Mouse (Mus musculus) midbrain, embryonic 12.5 days (tissue): Measurements from ENCODE around the gene Vps52. TPM values are rescaled to one million over a fixed set of nuclear protein-coding genes. Genes with fewer than 3 reads are reported as not detected.

Experiments
- ATAC-seq: fragments of 200-750 bp; cut with Nextera tagmentation; 2 replicates; pipeline ENCODE4 v1.8.0; 2017; ENCODE audit warnings: low read depth, moderate TSS enrichment, moderate library complexity; ENCODE audit not compliant: low FRiP score
- H3K27ac ChIP-seq: fragments of 300-500 bp; sonication (generic); replicated peaks from 2 replicates; pipeline ENCODE4 v1.5.1; 2016; ENCODE audit warnings: mild to moderate bottlenecking
- H3K27me3 ChIP-seq: fragments of 300-500 bp; sonication (generic); 2 replicates; pipeline ENCODE4 v1.6.1; 2016; ENCODE audit warnings: mild to moderate bottlenecking
- H3K36me3 ChIP-seq: fragments of 300-500 bp; sonication (generic); 2 replicates; pipeline ENCODE4 v1.6.1; 2016
- H3K4me1 ChIP-seq: fragments of 300-500 bp; sonication (generic); 2 replicates; pipeline ENCODE4 v1.6.1; 2016
- H3K4me2 ChIP-seq: fragments of 300-500 bp; sonication (generic); replicated peaks from 2 replicates; pipeline ENCODE4 v1.6.1; 2016; ENCODE audit warnings: mild to moderate bottlenecking, moderate library complexity
- H3K4me3 ChIP-seq: fragments of 300-500 bp; sonication (generic); 2 replicates; pipeline ENCODE4 v1.5.1; 2016; ENCODE audit warnings: mild to moderate bottlenecking
- H3K9ac ChIP-seq: fragments of 300-500 bp; sonication (generic); replicated peaks from 2 replicates; pipeline ENCODE4 v1.6.1; 2016; ENCODE audit warnings: mild to moderate bottlenecking, moderate library complexity
- H3K9me3 ChIP-seq: fragments of 300-500 bp; sonication (generic); 2 replicates; pipeline ENCODE4 v1.6.1; 2016; ENCODE audit warnings: mild to moderate bottlenecking
- WGBS: fragments of 180-500 bp; shearing (Covaris S2); methylation state at CpG from one replicate; pipeline ENCODE4 v1.1.7; 2016; 5-methylcytosine and 5-hydroxymethylcytosine counted together
- polyA plus RNA-seq: library from polyadenylated mRNA; unstranded; fragments of >200 nt; fragmentation: Nextera tagmentation; extraction: Ambion mirVana; gene quantifications from 2 replicates; pipeline ENCODE4 v1.2.1, GENCODE M21; 2016

The Vps52 gene
- polyA plus RNA-seq, 1 experiment from 2014 or later = 70.9 TPM

DNA sequence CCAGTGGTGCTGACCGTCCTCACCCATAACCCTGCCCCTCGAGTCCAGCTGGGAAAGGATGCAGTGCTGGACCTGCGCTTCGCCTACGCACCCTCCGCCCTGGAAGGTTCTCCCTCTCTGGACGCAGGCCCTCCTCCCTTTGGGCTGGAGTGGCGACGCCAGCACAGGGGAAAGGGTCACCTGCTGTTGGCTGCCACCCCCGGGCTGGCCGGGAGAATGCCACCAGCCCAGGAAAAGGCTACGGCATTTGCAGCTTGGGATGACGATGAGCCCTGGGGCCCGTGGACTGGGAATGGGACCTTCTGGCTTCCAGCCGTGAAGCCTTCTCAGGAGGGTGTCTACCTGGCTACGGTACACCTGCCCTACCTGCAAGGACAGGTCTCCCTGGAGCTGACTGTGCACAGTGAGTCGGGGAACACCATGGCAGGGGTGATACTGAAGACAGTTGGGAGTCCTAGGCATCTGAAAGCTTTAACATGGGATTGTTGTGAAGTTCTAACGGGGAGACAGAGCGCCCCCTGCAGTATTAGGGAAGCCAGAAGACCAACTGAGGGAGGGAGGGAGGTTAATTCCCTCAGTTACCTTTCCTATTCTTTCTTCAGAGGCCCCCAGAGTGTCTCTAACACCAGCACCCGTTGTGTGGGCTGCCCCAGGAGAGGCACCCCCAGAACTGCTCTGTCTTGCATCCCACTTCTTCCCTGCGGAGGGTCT is 30.1 kb upstream of the Vps52 start:
- ATAC-seq = no peak
- Histone ChIP-seq H3K27me3 (no peaks in the 10 kb centered on the region), H3K4me2 (no peak overlapping the region), H3K4me3 (no peak overlapping the region), H3K9ac (no peak overlapping the region), H3K27ac (no peak overlapping the region), H3K9me3 (no peaks in the 10 kb centered on the region), H3K36me3 (0 out of 2 replicates have a peak, but pooled peaks cover 7% of the 10 kb centered on the region), H3K4me1 (peaks cover 20% of the 10 kb centered on the region)
- 86% methylated on average over 21 of the region's 21 CpGs for WGBS

DNA sequence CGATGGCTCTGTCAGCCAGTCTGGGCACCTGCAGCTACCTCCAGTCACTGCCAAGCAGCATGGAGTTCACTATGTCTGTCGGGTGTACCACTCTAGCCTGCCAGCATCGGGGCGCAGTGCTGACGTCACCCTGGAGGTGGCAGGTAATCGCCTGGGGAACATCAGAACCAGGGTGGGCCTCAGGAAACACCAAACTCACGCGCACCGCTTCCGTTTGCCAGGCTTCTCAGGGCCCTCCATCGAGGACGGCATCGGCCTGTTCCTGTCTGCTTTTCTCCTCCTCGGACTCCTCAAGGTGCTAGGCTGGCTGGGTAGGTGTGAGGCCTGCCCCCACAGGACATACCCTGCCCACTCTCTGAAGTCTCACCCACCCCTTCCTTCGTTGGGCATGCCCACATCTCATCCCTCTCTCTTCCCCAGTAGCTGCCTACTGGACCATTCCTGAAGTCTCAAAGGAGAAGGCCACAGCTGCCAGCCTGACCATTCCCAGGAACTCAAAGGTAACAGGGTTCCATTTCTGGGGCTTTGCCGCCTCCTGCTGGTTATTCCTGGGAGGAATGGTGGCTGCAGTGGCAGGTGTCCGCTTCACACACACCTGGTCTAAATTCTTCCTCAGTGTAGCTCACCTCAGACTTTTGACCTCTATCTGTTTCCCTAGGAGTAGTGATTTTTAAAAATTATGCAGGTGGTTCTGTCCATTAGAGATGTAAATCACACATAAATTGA is 29.2 kb upstream of the Vps52 start:
- no peak overlapping the region for H3K4me3 ChIP-seq

DNA sequence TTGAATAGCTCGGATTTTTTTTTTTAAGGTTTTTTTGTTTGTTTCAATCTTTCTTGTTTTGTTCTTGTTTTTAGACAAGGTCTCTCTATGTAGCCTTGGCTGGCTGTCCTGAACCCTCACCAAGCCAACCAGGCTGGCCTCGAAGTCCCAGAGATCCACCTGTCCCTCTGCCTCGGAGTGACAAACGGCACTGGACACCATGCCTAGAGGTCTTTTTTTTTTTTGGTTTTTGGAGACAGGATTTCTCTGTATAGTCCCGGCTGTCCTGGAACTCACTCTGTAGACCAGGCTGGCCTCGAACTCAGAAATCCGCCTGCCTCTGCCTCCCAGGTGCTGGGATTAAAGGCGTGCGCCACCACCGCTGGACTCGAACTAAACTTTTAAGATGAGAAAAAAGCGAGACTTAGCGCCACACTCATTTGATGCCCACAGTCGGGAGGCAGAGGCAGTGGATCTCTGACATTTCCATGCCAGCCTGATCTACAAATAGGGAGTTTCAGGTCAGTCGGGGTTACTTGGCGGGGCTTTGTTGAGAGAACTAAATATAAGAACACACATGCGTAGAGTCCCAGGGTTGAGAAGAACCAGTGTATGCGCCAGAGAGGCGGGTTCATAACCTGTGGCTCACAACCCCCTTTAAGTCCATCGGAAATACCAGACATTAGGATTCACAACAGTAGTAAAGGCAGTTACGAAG is 27.2 kb upstream of the Vps52 start:
- Histone ChIP-seq H3K27ac (no peak overlapping the region), H3K27me3 (no peaks in the 10 kb centered on the region), H3K36me3 (peaks cover 23% of the 10 kb centered on the region), H3K9me3 (no peaks in the 10 kb centered on the region), H3K4me3 (peak overlapping the region; percentile 81), H3K9ac (peak overlapping the region; percentile 90), H3K4me2 (peak overlapping the region; percentile 97), H3K4me1 (peaks cover 23% of the 10 kb centered on the region)
- no peak for ATAC-seq
- WGBS = 64% methylated on average over 21 of the region's 21 CpGs

More for the DNA sequence above, 29.2 kb upstream of the Vps52 start:
- WGBS = 71% methylated on average over 17 of the region's 17 CpGs
- H3K4me2 ChIP-seq = no peak overlapping the region
- H3K27me3 ChIP-seq = no peaks in the 10 kb centered on the region
- peaks cover 22% of the 10 kb centered on the region for H3K4me1 ChIP-seq
- 0 out of 2 replicates have a peak overlapping the region, but pooled peaks have one; percentile 0 for H3K9ac ChIP-seq
- H3K9me3 ChIP-seq = no peaks in the 10 kb centered on the region
- H3K36me3 ChIP-seq = 0 out of 2 replicates have a peak, but pooled peaks cover 7% of the 10 kb centered on the region
- H3K27ac ChIP-seq = no peak overlapping the region
- ATAC-seq = no peak

DNA sequence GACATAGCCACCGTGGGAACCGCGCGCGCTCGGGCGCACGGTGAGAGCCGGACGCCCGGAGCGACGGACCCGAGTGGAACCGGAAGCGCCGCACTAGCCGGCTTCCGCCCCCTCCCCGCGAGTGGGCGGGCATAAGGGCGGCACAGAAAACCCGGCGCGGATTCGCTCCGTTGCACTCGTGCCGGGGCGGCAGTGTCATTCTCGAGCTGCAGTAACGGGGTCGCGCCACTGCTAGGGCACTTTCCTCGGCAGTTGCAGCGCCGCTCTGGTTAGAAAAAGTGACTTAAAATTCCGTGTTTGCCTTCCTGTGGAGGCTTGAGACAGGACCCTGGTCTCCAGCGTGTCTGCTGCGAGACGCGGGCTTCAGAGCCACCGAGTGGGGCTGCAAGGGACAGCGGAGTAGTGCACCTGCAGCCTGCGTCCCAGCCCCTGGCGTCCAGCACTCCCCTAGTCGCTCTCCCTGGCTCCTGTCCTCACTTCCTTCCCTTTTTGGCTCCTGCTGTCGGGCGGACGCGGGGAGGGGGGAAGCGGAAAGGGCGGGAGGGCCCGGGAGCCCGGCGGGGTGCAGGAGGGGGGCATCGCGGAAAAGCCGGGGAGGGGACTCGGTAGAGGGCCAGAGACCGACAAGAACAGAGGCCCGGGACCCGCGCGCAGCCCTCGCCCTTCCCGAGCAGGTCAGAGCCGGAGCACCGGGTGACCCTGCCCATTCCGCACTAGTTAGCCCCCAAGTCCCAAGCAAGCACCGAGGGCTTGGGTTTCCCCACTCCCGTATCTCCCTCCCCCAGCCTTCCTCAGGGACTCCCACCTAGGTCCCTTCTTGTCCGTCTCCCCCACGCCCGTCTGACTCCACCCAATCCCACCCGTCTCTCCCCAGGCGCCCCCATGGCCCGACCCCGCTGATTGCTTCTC is 26.0 kb upstream of the Vps52 start, which contains the start of gene Rgl2:
Gene Rgl2 (plus strand): TSS at position 173 of the 909 bp plus-strand sequence.
- no peaks in the 10 kb centered on the region for H3K9me3 ChIP-seq
- H3K36me3 ChIP-seq = peaks cover 35% of the 10 kb centered on the region
- peak within 1 kb of the TSS; percentile 81 for H3K4me3 ChIP-seq
- ATAC-seq = peak; percentile 81
- H3K9ac ChIP-seq = peak within 1 kb of the TSS; percentile 90
- peak within 1 kb of the TSS; percentile 88 for H3K27ac ChIP-seq
- H3K4me2 ChIP-seq = peak within 1 kb of the TSS; percentile 97
- H3K4me1 ChIP-seq = peaks cover 23% of the 10 kb centered on the region
- under 1% methylated on average over 78 of the region's 80 CpGs for WGBS
- no peaks in the 10 kb centered on the region for H3K27me3 ChIP-seq

DNA sequence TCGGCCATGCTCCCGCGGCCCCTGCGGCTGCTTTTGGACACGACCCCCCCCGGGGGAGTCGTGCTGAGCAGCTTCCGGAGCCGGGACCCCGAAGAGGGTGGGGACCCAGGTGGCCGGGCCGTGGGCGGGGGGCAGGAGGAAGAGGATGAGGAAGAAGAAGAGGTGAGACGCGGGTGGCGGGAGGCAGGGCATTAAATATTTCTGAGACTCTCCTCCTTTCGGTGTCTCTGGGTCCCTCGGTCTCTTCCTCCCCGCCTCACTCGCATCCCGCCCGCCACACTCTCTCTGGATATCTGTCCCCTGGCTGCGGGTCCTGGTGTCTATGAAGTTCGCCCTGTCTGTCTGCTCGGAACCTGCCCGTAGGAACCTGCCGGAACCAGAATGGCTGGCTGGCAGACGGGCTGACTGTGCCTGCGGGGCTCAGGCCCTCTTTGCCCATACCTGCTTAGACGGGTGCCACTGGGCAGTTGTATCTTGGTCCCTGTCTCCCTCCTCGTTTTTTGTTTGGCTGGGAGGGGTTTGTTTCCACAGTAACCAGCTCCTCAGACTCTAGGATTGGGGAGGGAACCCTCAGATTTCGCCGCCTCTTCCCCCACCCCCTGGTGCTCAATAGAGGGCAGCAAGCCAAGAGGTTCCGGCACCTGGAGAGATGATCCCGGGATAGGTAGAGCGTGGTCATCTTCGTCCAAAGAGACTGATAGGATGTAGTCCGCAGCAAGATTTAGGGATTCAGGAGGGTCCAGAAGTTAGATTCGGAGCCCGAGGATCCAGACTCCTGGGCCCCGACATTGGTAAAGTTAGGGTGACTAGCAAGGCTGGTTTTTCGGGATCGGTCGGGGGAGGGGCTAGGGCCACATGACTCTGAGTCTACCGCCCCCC is 25.1 kb upstream of the Vps52 start:
- no peak; the same call in 1 of the 2 replicates for ATAC-seq
- peak overlapping the region; percentile 88 for H3K27ac ChIP-seq
- WGBS = under 1% methylated on average over 45 of the region's 45 CpGs
- H3K4me1 ChIP-seq = peaks cover 23% of the 10 kb centered on the region
- H3K9ac ChIP-seq = peak overlapping the region; percentile 90
- peaks cover 40% of the 10 kb centered on the region for H3K36me3 ChIP-seq
- H3K27me3 ChIP-seq = no peaks in the 10 kb centered on the region
- peak overlapping the region; percentile 81 for H3K4me3 ChIP-seq
- H3K9me3 ChIP-seq = no peaks in the 10 kb centered on the region
- peak overlapping the region; percentile 97 for H3K4me2 ChIP-seq

DNA sequence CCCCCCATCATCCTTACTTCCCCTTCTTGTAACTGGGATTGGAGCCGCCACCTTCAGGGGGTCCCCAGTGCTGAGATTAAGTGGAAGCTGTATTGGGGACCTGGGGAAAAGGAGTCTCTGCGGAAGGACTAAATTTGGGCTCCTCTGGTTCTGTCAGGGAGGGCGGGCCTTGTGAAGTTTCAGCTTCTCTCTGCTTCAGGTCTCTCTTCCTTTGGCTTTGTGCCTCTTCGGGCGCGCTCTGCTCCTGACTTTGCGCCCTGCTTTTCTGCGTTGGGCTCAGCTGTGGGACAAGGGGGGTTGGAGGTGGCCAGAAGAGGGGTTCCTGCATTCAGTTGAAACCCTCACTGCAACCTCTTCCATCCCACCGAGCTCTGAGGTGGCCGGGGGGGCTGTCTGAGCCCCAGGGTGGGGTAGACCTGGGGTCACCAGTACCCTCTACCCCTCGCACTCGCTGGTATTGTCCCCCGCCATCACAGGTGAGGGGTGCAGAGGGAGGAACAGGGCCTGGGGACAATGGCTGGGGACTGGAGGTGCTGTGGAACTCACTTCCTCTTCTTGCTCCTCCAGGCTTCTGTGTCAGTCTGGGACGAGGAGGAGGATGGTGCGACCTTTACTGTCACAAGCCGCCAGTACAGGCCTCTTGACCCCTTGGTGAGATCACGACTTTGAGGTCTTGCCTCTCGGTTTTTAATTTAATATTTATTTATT is 24.3 kb upstream of the Vps52 start:
- Histone ChIP-seq H3K4me1 (peaks cover 23% of the 10 kb centered on the region), H3K27ac (no peak overlapping the region), H3K4me3 (peak overlapping the region; percentile 81), H3K9ac (peak overlapping the region; percentile 90), H3K9me3 (no peaks in the 10 kb centered on the region), H3K4me2 (peak overlapping the region; percentile 97), H3K27me3 (no peaks in the 10 kb centered on the region), H3K36me3 (peaks cover 47% of the 10 kb centered on the region)
- WGBS = 35% methylated on average over 18 of the region's 18 CpGs
- no peak for ATAC-seq

DNA sequence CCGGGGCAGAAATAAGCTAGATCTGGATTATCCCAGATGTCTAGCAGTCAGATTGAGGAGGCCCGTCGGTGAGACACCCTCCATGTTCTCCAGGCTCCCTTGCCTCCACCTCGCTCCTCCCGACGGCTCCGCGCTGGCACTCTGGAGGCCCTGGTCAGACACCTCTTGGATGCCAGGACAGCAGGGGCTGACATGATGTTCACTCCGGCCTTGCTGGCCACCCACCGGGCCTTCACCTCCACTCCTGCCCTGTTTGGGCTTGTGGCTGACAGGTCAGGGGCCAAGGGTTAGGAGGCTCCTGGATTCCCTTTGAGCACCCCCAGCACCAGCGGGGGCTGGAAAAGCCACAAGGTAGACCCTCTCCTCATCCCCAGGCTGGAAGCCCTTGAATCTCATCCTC is 23.7 kb upstream of the Vps52 start:
- H3K9ac ChIP-seq = no peak overlapping the region
- H3K4me3 ChIP-seq = no peak overlapping the region
- no peaks in the 10 kb centered on the region for H3K9me3 ChIP-seq
- WGBS = 89% methylated on average over 11 of the region's 11 CpGs
- H3K27ac ChIP-seq = no peak overlapping the region
- peaks cover 48% of the 10 kb centered on the region for H3K36me3 ChIP-seq
- ATAC-seq = no peak
- H3K27me3 ChIP-seq = no peaks in the 10 kb centered on the region
- H3K4me2 ChIP-seq = no peak overlapping the region
- peaks cover 23% of the 10 kb centered on the region for H3K4me1 ChIP-seq

DNA sequence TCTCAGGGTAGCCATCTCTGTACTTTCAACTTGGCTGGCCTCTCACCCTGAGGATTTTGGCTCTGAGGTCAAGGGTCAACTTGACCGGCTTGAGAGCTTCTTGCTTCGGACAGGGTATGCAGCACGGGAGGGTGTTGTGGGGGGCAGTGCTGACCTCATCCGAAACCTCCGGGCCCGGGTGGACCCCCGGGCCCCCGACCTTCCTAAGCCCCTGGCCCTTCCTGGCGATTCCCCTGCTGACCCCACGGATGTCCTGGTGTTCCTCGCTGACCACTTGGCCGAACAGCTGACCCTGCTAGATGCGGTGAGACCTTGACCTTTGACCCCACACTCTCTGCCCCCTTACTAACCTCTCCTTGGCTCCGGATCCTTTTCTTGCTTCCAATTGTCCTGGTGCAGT is 23.2 kb upstream of the Vps52 start:
- ATAC-seq = no peak
- peaks cover 50% of the 10 kb centered on the region for H3K36me3 ChIP-seq
- no peak overlapping the region for H3K9ac ChIP-seq
- H3K27me3 ChIP-seq = no peaks in the 10 kb centered on the region
- 85% methylated on average over 14 of the region's 14 CpGs for WGBS
- no peaks in the 10 kb centered on the region for H3K9me3 ChIP-seq
- no peak overlapping the region for H3K4me3 ChIP-seq
- no peak overlapping the region for H3K27ac ChIP-seq
- no peak overlapping the region for H3K4me2 ChIP-seq
- peaks cover 23% of the 10 kb centered on the region for H3K4me1 ChIP-seq

DNA sequence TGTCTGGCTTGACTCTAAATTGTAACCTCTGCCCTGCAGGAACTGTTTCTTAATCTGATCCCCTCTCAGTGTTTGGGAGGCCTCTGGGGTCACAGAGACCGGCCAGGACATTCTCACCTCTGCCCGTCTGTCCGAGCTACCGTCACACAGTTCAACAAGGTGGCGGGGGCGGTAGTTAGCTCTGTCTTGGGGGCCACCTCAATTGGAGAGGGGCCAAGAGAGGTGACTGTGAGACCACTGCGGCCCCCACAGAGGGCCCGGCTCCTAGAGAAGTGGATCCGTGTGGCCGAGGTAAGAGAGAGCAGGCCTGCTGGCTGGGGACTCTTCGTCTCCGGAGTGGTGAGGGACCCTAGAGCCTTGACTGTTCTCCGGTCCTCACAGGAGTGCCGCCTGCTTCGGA is 22.6 kb upstream of the Vps52 start:
- H3K9me3 ChIP-seq = no peaks in the 10 kb centered on the region
- H3K4me2 ChIP-seq = no peak overlapping the region
- no peak overlapping the region for H3K4me3 ChIP-seq
- no peak overlapping the region for H3K9ac ChIP-seq
- ATAC-seq = no peak
- H3K4me1 ChIP-seq = peaks cover 20% of the 10 kb centered on the region
- H3K27ac ChIP-seq = no peak overlapping the region
- H3K27me3 ChIP-seq = no peaks in the 10 kb centered on the region
- H3K36me3 ChIP-seq = peaks cover 52% of the 10 kb centered on the region
- 91% methylated on average over 15 of the region's 15 CpGs for WGBS

DNA sequence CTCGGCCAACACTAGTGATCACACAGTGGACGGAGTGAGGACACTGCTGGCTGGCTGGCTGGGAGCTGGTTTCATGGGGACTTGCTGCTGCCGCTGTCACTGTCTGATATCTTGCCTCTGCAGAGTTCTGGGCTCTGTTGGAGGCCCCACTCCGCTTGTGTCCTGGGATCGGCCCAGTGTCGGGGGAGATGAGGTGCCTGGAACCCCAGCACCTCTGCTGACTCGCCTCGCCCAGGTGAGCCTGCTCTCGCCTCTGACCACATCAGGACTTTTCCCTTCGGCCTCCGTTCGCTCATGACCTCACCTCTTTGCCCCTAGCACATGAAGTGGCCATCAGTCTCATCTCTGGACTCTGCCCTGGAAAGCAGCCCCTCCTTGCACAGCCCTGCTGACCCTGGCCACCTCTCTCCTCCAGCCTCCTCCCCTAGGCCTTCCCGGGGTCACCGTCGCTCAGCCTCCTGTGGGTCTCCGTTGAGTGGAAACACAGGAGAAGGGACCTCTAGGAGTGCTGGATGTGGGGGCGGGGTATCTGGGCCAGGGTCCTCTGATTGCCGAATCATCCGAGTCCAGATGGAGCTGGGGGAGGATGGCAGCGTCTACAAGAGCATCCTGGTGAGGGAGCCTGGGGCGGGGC is 20.1 kb upstream of the Vps52 start:
- peaks cover 20% of the 10 kb centered on the region for H3K4me1 ChIP-seq
- WGBS = 88% methylated on average over 21 of the region's 21 CpGs
- H3K9me3 ChIP-seq = no peaks in the 10 kb centered on the region
- no peak for ATAC-seq
- no peaks in the 10 kb centered on the region for H3K27me3 ChIP-seq
- no peak overlapping the region for H3K9ac ChIP-seq
- H3K27ac ChIP-seq = no peak overlapping the region
- peaks cover 62% of the 10 kb centered on the region for H3K36me3 ChIP-seq
- no peak overlapping the region for H3K4me3 ChIP-seq
- H3K4me2 ChIP-seq = no peak overlapping the region
